Mouse (Mus musculus) embryo, embryonic 10 days (tissue): ENCODE measurements around the gene Vash2.

Experiments
- DNase-seq: peaks from one replicate; pipeline ENCODE4 v3.0.0-alpha.2; 2015; ENCODE audit warnings: low spot score

The Vash2 gene

GRCm38 (mm10) chr1:190976887-190977573 lies 2.1 kb downstream of the Vash2 start:
- DNase-seq: no peak

GRCm38 (mm10) chr1:190974833-190975232 lies 4.3 kb downstream of the Vash2 start:
- DNase-seq: no peak

GRCm38 (mm10) chr1:190974191-190974590 lies 4.9 kb downstream of the Vash2 start:
- no peak for DNase-seq

GRCm38 (mm10) chr1:190972612-190973192 lies 6.4 kb downstream of the Vash2 start:
- no peak for DNase-seq

- DNase-seq: no peak
Measured at GRCm38 (mm10) chr1:190971708-190972610, 7.1 kb downstream of the Vash2 start.

- DNase-seq: no peak
Measured at GRCm38 (mm10) chr1:190968010-190968409, 11.1 kb downstream of the Vash2 start.

GRCm38 (mm10) chr1:190964992-190965780 lies 13.9 kb downstream of the Vash2 start:
- no peak for DNase-seq

GRCm38 (mm10) chr1:190962760-190963159 lies 16.3 kb downstream of the Vash2 start:
- no peak for DNase-seq

GRCm38 (mm10) chr1:190958821-190959220 lies 20.3 kb downstream of the Vash2 start:
- DNase-seq: no peak

- DNase-seq: no peak
Measured at GRCm38 (mm10) chr1:190953009-190953408, 26.1 kb downstream of the Vash2 start.

- DNase-seq: no peak
Measured at GRCm38 (mm10) chr1:190951014-190951413, 28.1 kb downstream of the Vash2 start.

- no peak for DNase-seq
Measured at GRCm38 (mm10) chr1:190948846-190949245, 30.2 kb downstream of the Vash2 start.

GRCm38 (mm10) chr1:190948439-190948838 lies 30.7 kb downstream of the Vash2 start:
- no peak for DNase-seq

GRCm38 (mm10) chr1:190947986-190948385 lies 31.1 kb downstream of the Vash2 start:
- no peak for DNase-seq

- DNase-seq: peak; percentile 88
Measured at GRCm38 (mm10) chr1:190944109-190944760, 34.9 kb downstream of the Vash2 start.

GRCm38 (mm10) chr1:190939803-190940202 lies 39.3 kb downstream of the Vash2 start:
- DNase-seq: no peak

GRCm38 (mm10) chr1:190930181-190930580 lies 48.9 kb downstream of the Vash2 start:
- no peak for DNase-seq

- DNase-seq: peak; percentile 20
Measured at GRCm38 (mm10) chr1:190929010-190929695, 49.9 kb downstream of the Vash2 start.

- peak; percentile 99 for DNase-seq
Measured at GRCm38 (mm10) chr1:190928370-190929009, 50.6 kb downstream of the Vash2 start.

GRCm38 (mm10) chr1:190927751-190928369 lies 51.2 kb downstream of the Vash2 start:
- peak; percentile 36 for DNase-seq
